Mouse (Mus musculus): Measurements from ENCODE around the gene Ccer2.
A peak's percentile ranks its signal among the peaks of the same experiment; 100 is the strongest.

The Ccer2 gene

DNA sequence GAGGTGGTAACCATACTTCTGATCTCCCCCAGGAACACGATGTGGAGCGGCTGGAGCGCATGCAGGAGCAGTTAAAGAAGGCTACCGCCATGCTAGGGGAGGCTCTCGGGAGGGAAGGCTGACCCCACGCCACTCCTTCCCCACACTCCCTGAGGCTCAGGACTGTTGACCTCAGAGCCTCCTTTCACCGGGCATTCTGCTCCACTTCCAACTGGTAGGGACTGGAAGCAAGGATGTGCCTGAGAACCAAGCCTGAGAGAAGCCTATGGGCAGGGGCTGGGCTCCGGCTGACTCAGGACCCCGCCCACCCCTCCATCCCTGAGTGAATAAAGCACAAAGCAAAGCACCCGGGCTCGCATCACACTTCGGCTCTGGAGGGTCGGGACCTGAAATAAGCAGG, 2.6 kb downstream of the Ccer2 start:
- no peak for DNase-seq (ENCODE audit: low spot score)

DNA sequence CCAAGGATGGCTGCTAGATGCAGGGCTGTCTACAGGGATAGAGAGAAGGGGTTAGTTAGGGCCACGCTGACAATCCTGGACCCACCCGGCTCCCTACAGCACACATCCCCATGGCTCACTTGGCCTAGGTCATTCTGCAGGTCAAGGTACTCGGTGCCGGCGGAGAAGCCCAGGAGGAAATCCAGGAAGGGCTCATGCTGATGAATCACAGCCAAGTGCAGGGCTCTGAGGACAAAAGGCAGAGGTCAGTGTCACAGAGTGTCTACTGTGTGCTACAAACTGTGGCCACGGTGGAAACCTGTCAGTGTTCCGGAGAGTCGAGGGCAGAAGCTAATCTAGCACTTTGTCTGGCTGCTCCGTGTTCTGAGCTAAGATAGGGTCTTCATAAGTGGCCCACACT, 5.9 kb downstream of the Ccer2 start:
- no peak for DNase-seq (ENCODE audit: low spot score)

DNA sequence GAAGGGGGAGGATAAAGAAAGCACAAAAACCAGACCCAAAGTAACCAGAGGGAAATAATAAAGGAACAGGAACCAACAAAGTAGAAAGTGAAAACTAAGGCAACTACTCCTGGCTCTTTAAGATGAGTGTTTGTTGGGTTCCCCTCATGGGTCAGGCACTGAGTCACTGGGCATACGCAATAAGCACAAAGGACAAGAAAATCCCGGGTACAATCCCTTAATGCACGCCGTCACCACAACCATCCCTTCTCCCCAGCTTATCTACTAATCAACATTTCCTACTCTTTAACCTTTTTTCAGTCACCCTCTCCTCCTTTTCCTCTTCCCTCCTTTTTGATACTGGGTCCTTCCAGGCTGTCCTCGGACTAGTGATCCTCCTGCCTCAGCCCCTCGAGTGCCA, 9.2 kb downstream of the Ccer2 start:
- DNase-seq (ENCODE audit: low spot score) = no peak

DNA sequence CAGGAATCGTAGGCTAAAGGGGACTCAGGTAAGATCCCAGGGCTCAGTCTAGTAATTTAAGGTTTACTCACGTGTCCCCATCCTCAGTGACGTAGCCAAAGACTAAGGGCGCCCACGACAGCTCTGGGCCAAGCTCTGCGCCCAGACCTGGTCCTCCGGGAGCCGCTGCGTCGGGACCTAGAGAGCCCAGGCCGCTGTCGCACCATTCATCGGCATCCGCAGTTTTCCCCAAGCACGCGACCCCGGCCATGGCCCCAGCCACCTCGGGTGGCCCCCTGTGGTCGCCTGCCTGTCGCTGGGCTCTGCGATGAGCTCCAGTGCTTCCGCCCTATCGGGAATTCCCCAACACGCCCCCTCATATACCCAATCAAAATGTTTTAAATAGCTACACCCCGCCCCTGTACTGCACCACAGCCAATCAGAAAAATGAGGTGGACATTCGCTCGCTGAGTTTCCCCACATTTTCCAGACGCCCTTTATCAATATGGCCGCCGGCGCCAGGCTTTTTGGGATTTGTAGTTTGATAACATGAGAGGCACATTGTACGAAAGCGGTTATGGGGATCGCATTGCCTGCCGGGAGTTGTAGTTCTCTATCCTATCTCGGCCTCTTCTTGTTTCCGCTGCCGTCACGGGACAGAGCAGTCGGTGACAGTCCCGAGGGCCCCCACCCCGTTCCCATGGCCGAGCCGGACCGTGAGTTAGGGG, 10.4 kb downstream of the Ccer2 start, which contains the start of gene Sirt2:
Sirt2 (plus strand) TSS at position 563 of the 707 bp plus-strand sequence.
- peak; percentile 90 for DNase-seq (ENCODE audit: low spot score)

DNA sequence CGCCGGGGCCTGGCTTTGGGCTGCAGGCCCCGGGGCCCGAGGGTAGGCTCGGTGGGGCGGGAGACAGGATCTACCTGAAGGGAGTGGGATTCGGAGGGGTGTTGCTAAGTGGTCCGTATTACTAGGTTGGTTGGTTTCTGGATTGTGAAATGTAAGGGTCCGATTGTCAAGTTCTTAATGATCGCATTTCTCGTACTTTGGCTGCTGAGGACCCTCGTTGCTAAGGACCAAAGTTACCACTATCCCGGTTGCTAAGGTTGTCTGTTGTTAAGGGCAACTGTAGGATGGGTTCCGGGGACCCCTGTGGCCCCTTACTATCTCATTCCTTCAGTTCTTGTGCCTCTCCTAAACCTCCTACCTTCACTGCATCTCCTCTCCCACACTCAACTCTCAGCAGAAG, 10.9 kb downstream of the Ccer2 start:
- DNase-seq (ENCODE audit: low spot score) = no peak

DNA sequence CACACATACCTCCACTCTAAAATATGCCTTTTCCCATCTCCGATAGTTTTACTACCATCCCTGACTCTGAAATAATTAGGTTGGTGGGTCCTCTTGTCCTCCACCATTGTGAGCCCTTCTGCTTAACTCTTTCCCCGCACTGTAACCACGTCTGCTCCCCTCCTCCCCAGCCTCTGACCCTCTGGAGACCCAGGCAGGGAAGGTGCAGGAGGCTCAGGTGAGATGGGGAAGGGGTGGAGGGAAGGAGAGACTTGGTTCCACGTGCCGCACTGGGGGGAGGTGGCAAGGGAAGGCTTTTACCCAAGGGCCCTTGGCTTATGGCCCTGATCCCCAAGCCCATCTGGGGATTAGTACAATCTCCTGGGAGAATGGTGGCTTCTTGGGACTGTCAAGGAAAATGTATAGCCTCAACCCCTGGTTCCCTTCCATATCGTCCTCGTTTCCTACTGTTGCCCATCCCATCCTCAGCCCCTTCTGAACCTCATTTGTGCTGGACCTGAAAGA, 11.5 kb downstream of the Ccer2 start, which contains the start of gene Nfkbib:
Nfkbib (minus strand) TSS at position 51 of the 504 bp plus-strand sequence.
- DNase-seq (ENCODE audit: low spot score) = no peak

- no peak for DNase-seq (ENCODE audit: low spot score)
These were observed 13.5 kb downstream of the Ccer2 start for GRCm38 (mm10) chr7:28769414-28769958.

- DNase-seq (ENCODE audit: low spot score) = no peak
These were observed 14.3 kb downstream of the Ccer2 start for GRCm38 (mm10) chr7:28770309-28770708.

DNA sequence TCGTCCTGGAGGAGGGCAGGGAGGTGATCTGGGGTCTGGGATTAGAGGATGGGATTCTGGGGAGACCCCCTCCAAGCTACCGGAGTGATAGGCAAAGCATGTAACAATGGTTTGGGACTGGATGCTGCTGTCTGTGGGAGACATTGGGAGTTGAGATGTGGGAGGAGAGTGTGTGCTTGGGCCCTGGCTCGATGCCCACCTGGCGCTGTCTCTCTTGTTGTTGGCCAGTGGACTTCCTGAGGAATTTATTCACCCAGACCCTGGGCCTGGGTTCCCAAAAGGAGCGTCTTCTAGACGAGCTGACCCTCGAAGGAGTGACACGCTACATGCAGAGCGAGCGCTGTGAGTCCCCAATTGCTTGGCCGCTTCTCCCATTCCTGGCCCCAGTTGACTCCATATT, 15.9 kb downstream of the Ccer2 start:
- DNase-seq (ENCODE audit: low spot score) = no peak

DNA sequence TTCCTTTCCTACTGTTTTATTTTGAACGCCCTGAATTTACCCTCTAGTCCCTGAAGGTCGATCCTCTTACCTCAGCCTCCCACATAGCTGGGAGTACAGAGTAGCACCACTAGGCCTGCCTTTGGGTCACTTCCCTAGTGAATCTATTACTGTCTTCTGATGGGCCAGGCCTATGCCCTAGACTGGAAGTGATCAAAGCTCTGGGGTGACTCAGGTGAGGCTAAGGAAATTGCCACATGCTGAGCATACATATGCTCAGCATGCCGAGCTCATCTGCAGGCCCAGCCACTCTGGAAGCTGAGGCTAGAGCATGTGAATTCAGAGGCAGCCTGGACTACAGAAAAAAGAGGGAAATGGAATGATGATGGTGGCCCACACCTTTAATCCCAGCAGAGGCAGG, 17.2 kb downstream of the Ccer2 start:
- DNase-seq (ENCODE audit: low spot score) = no peak

DNA sequence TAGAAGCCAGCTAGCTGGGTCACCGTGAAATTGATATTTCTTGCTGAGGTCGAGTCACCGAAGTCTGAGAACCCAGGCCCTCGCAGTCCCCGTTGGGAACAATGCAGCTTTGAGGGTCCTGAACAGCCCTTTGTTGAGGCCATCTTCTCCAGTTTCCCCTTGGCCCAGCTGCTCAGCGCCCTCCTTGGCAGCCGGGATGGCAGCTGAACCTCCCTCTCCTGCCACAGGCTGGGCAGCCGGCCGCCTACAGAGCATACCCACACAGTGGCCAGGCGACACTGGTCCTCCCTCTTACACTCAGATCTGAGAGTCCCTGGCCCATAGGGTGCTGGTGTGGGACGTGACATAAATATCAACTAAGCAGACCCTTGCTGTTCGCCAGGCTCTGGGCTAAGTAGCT, 18.2 kb downstream of the Ccer2 start:
- DNase-seq (ENCODE audit: low spot score) = no peak

GRCm38 (mm10) chr7:28775129-28775528, 19.2 kb downstream of the Ccer2 start:
- no peak for DNase-seq (ENCODE audit: low spot score)

GRCm38 (mm10) chr7:28778825-28779224, 22.9 kb downstream of the Ccer2 start:
- DNase-seq (ENCODE audit: low spot score) = no peak

DNA sequence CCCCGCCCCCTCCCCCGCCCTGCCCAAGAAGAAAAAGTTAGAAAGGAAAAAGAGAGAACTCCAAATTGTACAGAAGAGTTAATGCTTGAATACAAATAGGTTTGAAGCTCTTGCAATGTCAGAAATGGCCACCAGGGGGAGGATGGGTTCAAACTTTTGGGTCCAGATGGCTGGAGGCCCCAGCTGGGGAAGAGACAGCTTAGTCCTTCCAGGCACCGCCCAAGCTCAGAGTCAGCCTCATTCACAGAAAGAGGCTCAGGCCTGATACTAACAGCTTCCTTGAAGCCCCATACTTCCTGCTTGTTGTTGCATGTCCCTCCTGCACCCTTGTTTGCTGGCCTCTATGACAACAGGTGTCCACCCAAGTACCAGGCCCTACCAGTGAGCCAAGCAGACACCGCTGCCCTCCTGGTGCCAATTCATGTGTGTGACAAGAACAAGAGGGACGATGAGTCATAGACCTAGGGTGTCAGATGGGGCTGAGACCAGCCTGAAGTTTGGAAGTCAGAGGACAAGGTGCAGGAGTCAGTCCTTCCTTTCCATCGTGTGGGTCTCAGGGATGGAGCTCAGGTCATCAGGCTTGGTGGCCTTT, 24.2 kb downstream of the Ccer2 start:
- DNase-seq (ENCODE audit: low spot score) = peak; percentile 87

DNA sequence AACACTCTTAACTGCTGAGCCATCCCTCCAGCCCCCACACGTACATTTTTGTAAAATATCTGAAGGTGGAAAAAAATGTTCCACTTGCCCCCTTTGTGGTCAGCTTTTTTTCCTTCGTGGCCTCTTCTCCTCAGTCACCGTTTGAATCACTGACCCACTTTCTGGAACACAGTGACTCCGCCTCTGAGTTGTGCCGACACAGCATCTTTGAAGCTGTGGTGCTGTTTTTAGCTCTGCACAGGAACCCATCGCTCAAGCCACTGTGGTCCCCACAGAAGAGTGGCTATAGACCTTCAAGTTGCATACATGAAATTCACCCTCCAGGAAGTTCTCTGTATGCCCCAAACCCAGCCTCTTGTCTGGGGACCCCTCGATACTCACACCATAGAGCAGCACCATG, 24.9 kb downstream of the Ccer2 start:
- DNase-seq (ENCODE audit: low spot score) = no peak

DNA sequence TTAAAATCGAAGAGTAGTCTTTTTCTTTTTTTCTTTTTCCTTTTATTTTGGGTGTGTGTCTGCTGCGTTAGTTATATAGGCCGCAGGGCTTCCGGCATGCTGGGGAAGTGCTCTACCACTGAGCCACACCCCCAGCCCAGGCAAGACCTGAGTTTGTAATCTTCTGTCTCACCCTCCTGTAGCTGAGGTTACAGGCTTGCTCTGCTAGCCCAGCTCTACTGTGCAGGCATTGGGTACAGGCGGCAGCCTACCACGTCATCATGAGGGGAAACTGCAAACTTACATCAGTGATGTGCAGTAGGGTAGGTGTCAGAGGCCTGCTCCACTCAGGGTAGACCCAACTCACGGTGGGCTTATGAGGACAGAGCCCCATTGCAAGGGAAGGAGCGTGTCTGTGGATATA, 25.3 kb downstream of the Ccer2 start:
- no peak for DNase-seq (ENCODE audit: low spot score)

- no peak for DNase-seq (ENCODE audit: low spot score)
These were observed 29.2 kb downstream of the Ccer2 start for GRCm38 (mm10) chr7:28785161-28785560.

DNA sequence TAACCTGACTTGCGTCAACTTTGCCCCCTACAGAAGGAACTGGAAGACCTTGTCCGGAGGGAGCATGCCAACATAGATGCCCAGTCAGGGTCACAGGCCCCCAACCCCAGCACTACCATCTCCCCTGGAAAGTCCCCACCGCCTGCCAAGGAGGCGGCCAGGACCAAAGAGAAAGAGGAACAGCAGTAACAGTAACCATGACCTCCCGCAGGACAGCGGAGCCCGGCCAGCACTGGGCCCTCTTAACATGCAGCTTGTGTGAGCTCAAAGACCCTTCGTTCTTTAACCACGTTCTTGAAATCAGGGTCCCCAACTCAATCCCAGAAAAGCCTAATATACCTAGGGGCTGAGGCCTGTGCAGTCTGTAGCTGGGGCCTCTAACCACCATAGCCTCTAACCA, 31.9 kb downstream of the Ccer2 start:
- DNase-seq (ENCODE audit: low spot score) = no peak

- DNase-seq (ENCODE audit: low spot score) = no peak
These were observed 32.6 kb downstream of the Ccer2 start, which contains the start of gene Rinl for GRCm38 (mm10) chr7:28788307-28789195. Gene Rinl (plus strand): TSS chr7:28788969.

DNA sequence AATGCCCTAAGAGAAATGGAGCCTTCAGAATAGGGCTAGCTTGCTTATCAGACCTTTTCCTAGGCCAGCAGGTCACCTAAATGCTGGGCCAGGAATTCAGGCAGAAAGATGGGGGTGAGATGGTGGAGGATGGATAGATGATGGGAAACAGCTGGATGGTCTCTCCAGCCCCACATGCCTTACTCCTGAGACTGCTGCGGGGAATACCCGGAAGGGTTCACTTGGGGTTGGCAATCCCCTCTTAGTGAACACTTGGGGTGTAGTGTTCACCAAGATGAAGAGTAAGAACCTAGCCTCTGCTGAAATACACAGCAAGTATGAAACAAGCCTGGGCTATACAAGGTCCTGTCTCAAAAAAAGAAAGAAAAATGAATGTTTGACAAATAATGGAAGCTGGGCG, 33.3 kb downstream of the Ccer2 start:
- no peak for DNase-seq (ENCODE audit: low spot score)

GRCm38 (mm10) chr7:28790066-28790806, 34.3 kb downstream of the Ccer2 start:
- DNase-seq (ENCODE audit: low spot score) = no peak

- DNase-seq (ENCODE audit: low spot score) = no peak
These were observed 35.7 kb downstream of the Ccer2 start for GRCm38 (mm10) chr7:28791706-28792105.
